Mouse (Mus musculus) kidney, postnatal 0 days (tissue): Measurements from ENCODE around the gene Hoxc8. TPM values are rescaled to one million over a fixed set of nuclear protein-coding genes. Genes with fewer than 3 reads are reported as not detected.

Source experiments
- ATAC-seq: fragments of 200-750 bp; cut with Nextera tagmentation; replicated peaks from 2 replicates; pipeline ENCODE4 v1.8.0; 2017; ENCODE audit warnings: low read depth, moderate number of reproducible peaks, moderate TSS enrichment, moderate library complexity; ENCODE audit not compliant: low FRiP score
- DNase-seq: peaks from one replicate; pipeline ENCODE4 v3.0.0-alpha.2; 2016; ENCODE audit warnings: low spot score
- H3K27ac ChIP-seq: fragments of 300-500 bp; sonication (generic); 2 replicates; pipeline ENCODE4 v1.5.1; 2014; ENCODE audit warnings: mild to moderate bottlenecking
- H3K27me3 ChIP-seq: fragments of 300-500 bp; sonication (generic); 2 replicates; pipeline ENCODE4 v1.6.1; 2014; ENCODE audit warnings: low read length, mixed read lengths; ENCODE audit not compliant: insufficient read depth
- H3K36me3 ChIP-seq: fragments of 300-500 bp; sonication (generic); 2 replicates; pipeline ENCODE4 v1.6.1; 2014; ENCODE audit warnings: low read length, mixed read lengths; ENCODE audit not compliant: insufficient read depth
- H3K4me1 ChIP-seq: fragments of 300-500 bp; sonication (generic); replicated peaks from 2 replicates; pipeline ENCODE4 v1.6.1; 2014; ENCODE audit warnings: antibody characterized with exemption, low read length, mixed read lengths; ENCODE audit not compliant: insufficient read depth
- H3K4me2 ChIP-seq: fragments of 300-500 bp; sonication (generic); 2 replicates; pipeline ENCODE4 v1.6.1; 2014; ENCODE audit warnings: mild to moderate bottlenecking, low read length, moderate library complexity, mixed read lengths
- H3K4me3 ChIP-seq: fragments of 300-500 bp; sonication (generic); replicated peaks from 2 replicates; pipeline ENCODE4 v1.5.1; 2014; ENCODE audit warnings: low read depth, low read length
- H3K9ac ChIP-seq: fragments of 300-500 bp; sonication (generic); 2 replicates; pipeline ENCODE4 v1.6.1; 2014; ENCODE audit warnings: low read depth, low read length
- H3K9me3 ChIP-seq: fragments of 300-500 bp; sonication (generic); replicated peaks from 2 replicates; pipeline ENCODE4 v1.6.1; 2016; ENCODE audit warnings: low read length, inconsistent platforms, mixed read lengths
- CTCF ChIP-seq: IDR thresholded peaks from 2 replicates; pipeline ENCODE4 v1.5.1; 2016; ENCODE audit warnings: antibody characterized with exemption, low read depth, mild to moderate bottlenecking, moderate library complexity
- WGBS: fragments of 180-500 bp; shearing (Covaris S2); extraction: QIAGEN DNeasy Blood & Tissue Kit; methylation state at CpG from one replicate; pipeline ENCODE4 v1.1.7; 2014; 5-methylcytosine and 5-hydroxymethylcytosine counted together
- polyA plus RNA-seq: library from polyadenylated mRNA; unstranded; fragments of >200 nt; fragmentation: Nextera tagmentation; extraction: Ambion mirVana; gene quantifications from 2 replicates; pipeline ENCODE4 v1.2.1, GENCODE M21; 2015

The Hoxc8 gene
- polyA plus RNA-seq, 1 experiment from 2014 or later, result 5.8 TPM

DNA sequence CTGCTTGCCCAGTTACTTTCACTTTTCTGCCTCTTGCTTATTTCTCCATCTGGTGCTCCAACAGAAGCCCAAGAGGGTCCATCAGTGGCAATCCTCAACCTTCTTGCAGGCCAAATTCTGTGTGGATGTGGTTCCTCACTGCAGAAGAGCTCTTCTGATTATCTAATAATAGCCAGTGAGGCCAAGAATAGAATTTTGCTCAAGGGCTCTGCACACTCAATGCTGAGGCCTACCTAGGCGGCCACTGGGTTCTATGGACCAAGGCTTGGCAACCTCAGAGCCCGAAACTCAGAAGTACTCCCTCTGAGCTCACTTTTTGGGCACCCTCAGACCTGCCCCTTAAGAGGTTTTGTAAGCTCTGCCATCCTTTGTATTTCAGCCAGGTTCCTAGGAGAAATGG lies 11.0 kb downstream of the Hoxc8 start:
- H3K4me3 ChIP-seq, result peak overlapping the region; percentile 45
- H3K36me3 ChIP-seq, result no peaks in the 10 kb centered on the region
- peak overlapping the region; percentile 92 for H3K27ac ChIP-seq
- peak overlapping the region; percentile 80 for H3K4me2 ChIP-seq
- no peak for TF ChIP-seq CTCF
- WGBS, result 56% methylated on average over 2 of the region's 2 CpGs
- DNase-seq (no peak), ATAC-seq (no peak)
- H3K9ac ChIP-seq, result peak overlapping the region; percentile 83
- 0 out of 2 replicates have a peak, but pooled peaks cover 8% of the 10 kb centered on the region for H3K27me3 ChIP-seq
- no peaks in the 10 kb centered on the region for H3K9me3 ChIP-seq
- H3K4me1 ChIP-seq, result peaks cover 24% of the 10 kb centered on the region

DNA sequence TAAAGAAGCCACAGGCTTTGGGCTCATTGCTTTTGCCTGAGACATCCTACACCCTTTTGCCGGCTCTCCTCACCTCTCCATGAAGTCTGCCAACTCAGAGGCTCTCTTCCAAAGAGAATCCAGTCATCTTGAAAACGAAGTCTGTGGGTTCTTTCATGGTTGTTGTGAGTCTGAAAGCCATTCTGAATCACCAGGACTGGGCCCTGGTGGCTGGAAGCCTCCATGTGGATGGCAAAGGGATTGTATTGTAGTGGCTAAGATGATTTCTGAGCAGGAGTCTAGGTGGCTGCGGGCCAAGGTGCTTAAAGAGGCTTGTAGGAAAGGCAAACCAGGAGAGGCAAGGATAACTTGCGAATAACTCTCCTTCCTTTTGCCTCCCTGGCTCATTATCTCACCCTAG lies 11.7 kb downstream of the Hoxc8 start:
- H3K4me2 ChIP-seq, result peak overlapping the region; percentile 80
- H3K27ac ChIP-seq, result peak overlapping the region; percentile 92
- H3K4me1 ChIP-seq, result peaks cover 24% of the 10 kb centered on the region
- peak overlapping the region; percentile 83; the same call in 1 of the 2 replicates for H3K9ac ChIP-seq
- ATAC-seq (no peak), DNase-seq (no peak)
- WGBS, result 32% methylated on average over 4 of the region's 4 CpGs
- no peaks in the 10 kb centered on the region for H3K36me3 ChIP-seq
- no peaks in the 10 kb centered on the region for H3K9me3 ChIP-seq
- H3K27me3 ChIP-seq, result 0 out of 2 replicates have a peak, but pooled peaks cover 5% of the 10 kb centered on the region
- H3K4me3 ChIP-seq, result no peak overlapping the region
- TF ChIP-seq CTCF, result no peak; the same call in 1 of the 2 replicates

DNA sequence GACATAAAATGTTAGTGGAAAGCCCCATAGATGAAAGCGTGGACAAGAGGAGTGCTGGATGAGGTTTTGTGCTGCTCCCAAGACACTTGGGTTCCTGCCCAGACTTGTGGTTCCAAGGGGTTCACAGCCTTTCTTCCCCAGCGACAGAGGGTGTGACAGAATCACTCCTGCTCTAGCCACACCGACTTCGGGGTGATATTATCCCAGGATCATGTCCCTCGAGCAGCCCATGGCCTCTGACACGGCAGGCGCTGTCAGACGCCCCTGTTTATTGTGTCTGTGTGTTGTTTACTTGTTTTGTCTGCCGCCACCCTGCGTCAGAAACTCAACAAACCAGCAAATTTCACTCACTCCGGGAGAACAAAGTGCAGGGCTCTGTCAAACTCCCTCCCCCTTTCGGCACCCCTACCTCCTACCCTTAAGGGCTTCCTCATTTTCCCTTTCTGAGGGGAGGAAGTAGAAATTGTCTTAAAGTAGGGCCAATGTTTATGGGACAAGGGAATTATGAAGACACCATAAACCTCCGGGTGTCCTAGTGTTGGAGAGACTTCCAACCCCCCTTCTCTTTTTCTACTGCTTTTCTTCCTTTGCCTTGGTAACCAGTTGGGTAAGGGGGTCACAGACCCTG lies 12.5 kb downstream of the Hoxc8 start:
- Histone ChIP-seq H3K4me3 (no peak overlapping the region), H3K4me2 (peak overlapping the region; percentile 80), H3K9ac (0 out of 2 replicates have a peak overlapping the region, but pooled peaks have one; percentile 14), H3K27ac (peak overlapping the region; percentile 92; the same call in 1 of the 2 replicates), H3K36me3 (no peaks in the 10 kb centered on the region), H3K4me1 (peaks cover 28% of the 10 kb centered on the region), H3K9me3 (no peaks in the 10 kb centered on the region), H3K27me3 (0 out of 2 replicates have a peak, but pooled peaks cover 5% of the 10 kb centered on the region)
- no peak for DNase-seq
- no peak for TF ChIP-seq CTCF
- no peak for ATAC-seq
- WGBS, result 19% methylated on average over 13 of the region's 13 CpGs

DNA sequence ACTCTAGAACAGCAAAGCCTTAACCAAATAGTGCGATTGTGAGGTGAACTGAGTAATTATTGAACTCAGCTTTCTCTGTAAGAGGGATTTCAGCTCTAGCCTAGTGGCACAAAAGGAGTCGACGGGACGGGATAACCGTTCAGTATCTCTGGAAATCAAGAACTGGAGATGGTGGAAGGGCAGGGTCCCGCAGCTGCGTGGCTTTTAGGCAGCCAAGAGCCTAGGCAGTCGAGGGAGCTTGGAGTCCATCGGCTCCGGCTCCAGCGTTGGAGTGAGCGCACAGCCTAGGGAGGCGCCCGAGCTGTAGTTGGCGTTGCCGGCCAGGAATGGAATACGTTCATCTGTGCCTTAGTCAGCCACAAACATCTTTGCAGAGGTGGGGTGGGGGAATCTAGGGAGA lies 14.9 kb downstream of the Hoxc8 start:
- TF ChIP-seq CTCF, result no peak
- H3K9ac ChIP-seq, result peak overlapping the region; percentile 52; the same call in 1 of the 2 replicates
- no peak for DNase-seq

DNA sequence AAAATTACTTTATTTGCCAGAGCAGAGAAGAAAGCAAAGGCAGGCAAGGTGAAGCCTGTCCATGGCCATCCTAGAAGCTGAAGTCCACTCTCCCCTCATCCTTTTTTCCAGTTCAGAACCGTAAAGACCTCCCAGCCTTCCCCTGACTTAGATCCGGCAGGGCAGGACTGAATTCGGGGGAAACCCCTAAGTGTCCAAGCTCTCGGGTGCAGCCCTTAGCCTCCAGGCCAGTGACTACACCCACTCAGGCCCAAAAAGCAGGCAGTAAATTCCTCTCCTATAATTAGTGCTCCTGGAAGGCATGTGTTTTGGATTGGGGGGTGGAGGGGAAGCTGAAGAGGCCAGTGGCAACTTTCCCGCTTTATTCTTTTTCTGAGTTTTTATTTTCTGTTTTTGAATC lies 15.4 kb downstream of the Hoxc8 start:
- H3K27me3 ChIP-seq, result no peaks in the 10 kb centered on the region; the same call in 1 of the 2 replicates
- H3K4me2 ChIP-seq, result peak overlapping the region; percentile 53
- peak overlapping the region; percentile 89 for H3K27ac ChIP-seq
- H3K9me3 ChIP-seq, result no peaks in the 10 kb centered on the region
- TF ChIP-seq CTCF, result no peak
- no peak for ATAC-seq
- 11% methylated on average over 5 of the region's 5 CpGs for WGBS
- H3K36me3 ChIP-seq, result no peaks in the 10 kb centered on the region
- DNase-seq, result peak; percentile 73
- peaks cover 37% of the 10 kb centered on the region for H3K4me1 ChIP-seq
- H3K4me3 ChIP-seq, result peak overlapping the region; percentile 12
- H3K9ac ChIP-seq, result peak overlapping the region; percentile 52; the same call in 1 of the 2 replicates

More for the DNA sequence above, 14.9 kb downstream of the Hoxc8 start:
- no peak for ATAC-seq
- no peaks in the 10 kb centered on the region for H3K36me3 ChIP-seq
- no peaks in the 10 kb centered on the region for H3K9me3 ChIP-seq
- no peaks in the 10 kb centered on the region; the same call in 1 of the 2 replicates for H3K27me3 ChIP-seq
- peak overlapping the region; percentile 89 for H3K27ac ChIP-seq
- WGBS, result 5% methylated on average over 17 of the region's 17 CpGs
- H3K4me3 ChIP-seq, result peak overlapping the region; percentile 12
- H3K4me1 ChIP-seq, result peaks cover 36% of the 10 kb centered on the region
- peak overlapping the region; percentile 53 for H3K4me2 ChIP-seq

DNA sequence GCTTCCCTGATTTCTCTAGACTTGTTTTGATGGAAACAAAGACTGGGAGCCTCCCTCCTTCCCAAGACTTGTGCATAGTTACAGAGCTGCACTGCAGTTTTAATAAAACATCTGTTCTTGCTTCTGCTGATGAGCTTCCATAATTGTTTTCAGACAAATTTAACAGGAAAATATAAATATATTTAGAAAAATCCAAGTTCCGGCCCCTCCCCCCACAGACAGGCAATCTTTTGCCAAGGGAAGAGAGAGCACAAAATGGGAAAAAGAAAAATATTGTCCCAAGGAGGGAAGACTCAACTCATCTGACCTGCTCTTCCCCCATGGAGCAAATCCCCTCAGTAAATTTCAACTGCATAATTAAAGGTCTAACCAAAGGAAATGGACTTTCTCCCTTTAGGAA lies 15.9 kb downstream of the Hoxc8 start:
- Histone ChIP-seq H3K4me2 (peak overlapping the region; percentile 53), H3K27me3 (no peaks in the 10 kb centered on the region; the same call in 1 of the 2 replicates), H3K4me1 (peaks cover 33% of the 10 kb centered on the region), H3K27ac (peak overlapping the region; percentile 89), H3K9me3 (no peaks in the 10 kb centered on the region), H3K9ac (peak overlapping the region; percentile 52), H3K4me3 (no peak overlapping the region), H3K36me3 (no peaks in the 10 kb centered on the region)
- no peak for TF ChIP-seq CTCF
- ATAC-seq (no peak), DNase-seq (peak; percentile 68)
- WGBS, result 12% methylated on average over 1 of the region's 1 CpGs
